ENCODE assay signal across 18 mouse cellular contexts in the genomic region with DNA sequence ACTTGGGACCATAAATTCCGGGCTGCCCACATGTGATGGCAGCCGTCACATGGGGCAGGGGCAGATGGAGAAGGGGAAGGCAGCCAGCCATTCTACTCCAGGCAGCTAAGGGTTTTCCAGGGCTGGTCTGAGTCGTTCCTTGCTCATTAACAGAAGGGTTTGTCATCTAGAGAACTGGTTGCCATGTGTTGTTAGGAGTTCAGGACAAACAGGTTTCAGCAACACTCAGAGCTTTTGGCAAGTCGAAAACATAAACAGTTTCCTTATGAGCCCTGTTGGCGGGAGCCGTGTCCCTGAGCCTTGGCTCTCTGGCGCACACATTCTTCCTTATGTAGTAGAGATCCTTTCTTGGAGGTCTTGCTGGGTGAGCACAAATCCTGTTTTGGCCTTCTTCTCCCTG.
DNase-seq lines count a peak whose midpoint lies in the region; ATAC-seq and TF ChIP-seq lines count a peak whose summit lies in the region.
"Had no signal": no experiment of that assay in that cellular context is flagged by ENCODE, and none has a peak within 500 bp of the region (broad histone marks: within the 10 kb centered on the region; RNA-seq: fewer than 3 reads in every experiment).

No protein-coding gene starts in this region.

- TF ChIP-seq POLR2A in lung, adult 2 months (IDR thresholded peaks at IDR 0.05; ENCODE audit: borderline replicate concordance, extremely low read depth, low read depth, low read length) = no peak

- WGBS in forebrain, embryonic 15.5 days = 48% methylated on average over 7 of the region's 7 CpGs
- WGBS in forebrain, embryonic 12.5 days = 86% methylated on average over 7 of the region's 7 CpGs
- WGBS in lung, embryonic 14.5 days = 52% methylated on average over 7 of the region's 7 CpGs
- 62% methylated on average over 7 of the region's 7 CpGs for WGBS in lung, adult 2 months
- 55% methylated on average over 7 of the region's 7 CpGs for WGBS in lung, embryonic 16.5 days

- H3K27ac ChIP-seq in forebrain, embryonic 15.5 days (replicated peaks) = no peak overlapping the region
- no peak overlapping the region for H3K27ac ChIP-seq in forebrain, embryonic 12.5 days
- no peak overlapping the region for H3K27ac ChIP-seq in lung, embryonic 14.5 days (ENCODE audit: low read depth)
- no peak overlapping the region for H3K27ac ChIP-seq in lung, embryonic 16.5 days (ENCODE audit: low read length)
- H3K27ac ChIP-seq: hindbrain, embryonic 12.5 days; midbrain, embryonic 10.5 days; neural tube, embryonic 12.5 days had no signal

- no peak overlapping the region for H3K9ac ChIP-seq in forebrain, embryonic 15.5 days (replicated peaks)
- no peak overlapping the region for H3K9ac ChIP-seq in forebrain, embryonic 12.5 days
- no peak overlapping the region for H3K9ac ChIP-seq in lung, embryonic 14.5 days
- no peak overlapping the region for H3K9ac ChIP-seq in lung, embryonic 16.5 days (ENCODE audit: low read length)
- H3K9ac ChIP-seq: hindbrain, embryonic 12.5 days; neural tube, embryonic 12.5 days had no signal

- H3K27me3 ChIP-seq in forebrain, embryonic 15.5 days = no peaks in the 10 kb centered on the region
- no peaks in the 10 kb centered on the region for H3K27me3 ChIP-seq in forebrain, embryonic 12.5 days
- no peaks in the 10 kb centered on the region for H3K27me3 ChIP-seq in lung, embryonic 14.5 days (ENCODE audit: insufficient read depth, low read length)
- no peaks in the 10 kb centered on the region for H3K27me3 ChIP-seq in lung, embryonic 16.5 days (ENCODE audit: control insufficient read depth, insufficient read depth, low read depth, low read length)
- H3K27me3 ChIP-seq: hindbrain, embryonic 12.5 days; neural tube, embryonic 12.5 days had no signal

- H3K4me3 ChIP-seq in forebrain, embryonic 15.5 days = no peak overlapping the region
- H3K4me3 ChIP-seq in forebrain, embryonic 12.5 days (replicated peaks) = no peak overlapping the region
- H3K4me3 ChIP-seq in lung, embryonic 14.5 days (ENCODE audit: low read depth, low read length) = no peak overlapping the region
- no peak overlapping the region for H3K4me3 ChIP-seq in lung, adult 2 months (replicated peaks; ENCODE audit: extremely low read depth, low read depth, low read length)
- no peak overlapping the region for H3K4me3 ChIP-seq in lung, embryonic 16.5 days (ENCODE audit: low read length)
- H3K4me3 ChIP-seq: hindbrain, embryonic 12.5 days; midbrain, embryonic 10.5 days; neural tube, embryonic 12.5 days had no signal

- no peak overlapping the region for H3K4me2 ChIP-seq in forebrain, embryonic 15.5 days (replicated peaks)
- no peak overlapping the region for H3K4me2 ChIP-seq in forebrain, embryonic 12.5 days
- H3K4me2 ChIP-seq in lung, embryonic 14.5 days = no peak overlapping the region
- H3K4me2 ChIP-seq in lung, embryonic 16.5 days (ENCODE audit: low read depth, low read length) = no peak overlapping the region
- H3K4me2 ChIP-seq: hindbrain, embryonic 12.5 days; neural tube, embryonic 12.5 days had no signal

- peak; percentile 62 for DNase-seq in lung, embryonic 14.5 days
- no peak for DNase-seq in lung, adult 2 months
- DNase-seq in frontal cortex, postnatal 14 days (ENCODE audit: low spot score in 2 of 2) = no peak
- no peak for DNase-seq in left cerebral cortex, adult 9 months (ENCODE audit: low spot score in 2 of 2)
- DNase-seq: adrenal gland, postnatal 14 days; cerebellum, adult 18-20 months; kidney, adult 9 months; right cerebral cortex, postnatal 14 days; thymus, postnatal 36 days had no signal

- no peak for TF ChIP-seq CTCF in lung, embryonic 14.5 days (IDR thresholded peaks at IDR 0.05; ENCODE audit: low read depth)
- no peak for TF ChIP-seq CTCF in lung, adult 2 months (IDR thresholded peaks at IDR 0.05; ENCODE audit: insufficient read depth, low read length)

- ATAC-seq in forebrain, embryonic 15.5 days (replicated peaks) = peak; percentile 80
- ATAC-seq in forebrain, embryonic 12.5 days (ENCODE audit: low FRiP score) = no peak
- no peak for ATAC-seq in lung, embryonic 14.5 days (ENCODE audit: insufficient read depth)
- peak; percentile 36; the same call in 1 of the 2 replicates for ATAC-seq in lung, embryonic 16.5 days (ENCODE audit: low read depth)
- ATAC-seq: activated CD4-positive, CD25-positive, alpha-beta regulatory T cell, adult 4 months; inflammation-experienced regulatory T-cells, adult 6 months; Patski had no signal

- H3K9me3 ChIP-seq in forebrain, embryonic 15.5 days = no peaks in the 10 kb centered on the region
- no peaks in the 10 kb centered on the region for H3K9me3 ChIP-seq in forebrain, embryonic 12.5 days
- H3K9me3 ChIP-seq in lung, embryonic 14.5 days (ENCODE audit: low read depth, low read length) = no peaks in the 10 kb centered on the region
- no peaks in the 10 kb centered on the region for H3K9me3 ChIP-seq in lung, embryonic 16.5 days (ENCODE audit: control insufficient read depth, low read length)
- H3K9me3 ChIP-seq: hindbrain, embryonic 12.5 days; midbrain, embryonic 10.5 days; neural tube, embryonic 12.5 days had no signal

- no peaks in the 10 kb centered on the region for H3K36me3 ChIP-seq in forebrain, embryonic 15.5 days
- no peaks in the 10 kb centered on the region for H3K36me3 ChIP-seq in forebrain, embryonic 12.5 days (replicated peaks)
- no peaks in the 10 kb centered on the region for H3K36me3 ChIP-seq in lung, embryonic 14.5 days (ENCODE audit: insufficient read depth)
- H3K36me3 ChIP-seq in lung, embryonic 16.5 days (ENCODE audit: control insufficient read depth, insufficient read depth, low read length) = no peaks in the 10 kb centered on the region
- H3K36me3 ChIP-seq: hindbrain, embryonic 12.5 days; midbrain, embryonic 10.5 days; neural tube, embryonic 12.5 days had no signal

- H3K4me1 ChIP-seq in forebrain, embryonic 15.5 days = peaks cover 8% of the 10 kb centered on the region
- H3K4me1 ChIP-seq in forebrain, embryonic 12.5 days = no peaks in the 10 kb centered on the region
- H3K4me1 ChIP-seq in lung, embryonic 14.5 days (ENCODE audit: insufficient read depth) = no peaks in the 10 kb centered on the region
- H3K4me1 ChIP-seq in lung, adult 2 months (ENCODE audit: control insufficient read depth, insufficient read depth, low read length) = no peaks in the 10 kb centered on the region; the same call in 1 of the 2 replicates
- H3K4me1 ChIP-seq in lung, embryonic 16.5 days (replicated peaks; ENCODE audit: control insufficient read depth, insufficient read depth, low read length) = no peaks in the 10 kb centered on the region
- H3K4me1 ChIP-seq: hindbrain, embryonic 12.5 days; neural tube, embryonic 12.5 days had no signal

Comparison
In these comparisons a context has a peak if more than half of its experiments do, and no peak if none do; other contexts are left out.
1. ATAC-seq: peak in forebrain, embryonic 15.5 days (single experiment) and lung, embryonic 16.5 days (single experiment); none in forebrain, embryonic 12.5 days (single experiment) and lung, embryonic 14.5 days (single experiment).